Mouse (Mus musculus) gastrocnemius, adult 2 months (tissue): Measurements from ENCODE around the gene Vmn1r129. TPM values are rescaled to one million over a fixed set of nuclear protein-coding genes. Genes with fewer than 3 reads are reported as not detected.
"Not testable (repeated sequence)": the region's sequence is repeated elsewhere in the genome, so short reads cannot be mapped to it uniquely, and the experiment has no call there.

ENCODE experiments used
- DNase-seq: peaks from one replicate; pipeline ENCODE4 v3.0.0; 2022
- H3K27ac ChIP-seq: fragments of 200-600 bp; 2 replicates; pipeline ENCODE4 v1.8.1; 2022; ENCODE audit warnings: mild to moderate bottlenecking
- H3K4me3 ChIP-seq: fragments of 200-600 bp; 2 replicates; pipeline ENCODE4 v1.8.1; 2022; ENCODE audit warnings: mild to moderate bottlenecking, moderate library complexity
- intact Hi-C: fragments of 180-260 bp; cut with DNase I; formaldehyde crosslinking; loops from one replicate; pipeline ENCODE4 v1.15.1; 2025
- long read RNA-seq, 2 experiments: library from polyadenylated mRNA; stranded (forward); transcript quantifications; one replicate each; pipeline ENCODE4 v2.0.0; 2021
- total RNA-seq, 2 experiments: library from RNA; stranded (reverse); gene quantifications; 2 replicates each; pipeline ENCODE4 v1.2.3; 2021

The Vmn1r129 gene
- total RNA-seq: not detected
- long read RNA-seq, experiment 1: 0 reads
- long read RNA-seq, experiment 2: 0 reads

- intact Hi-C loops, H3K27ac ChIP-seq, DNase-seq, H3K4me3 ChIP-seq: not testable (repeated sequence)
Measured at GRCm38 (mm10) chr7:21361191-21361590, at the start of gene Vmn1r129. Gene Vmn1r129, minus strand, starts transcription at chr7:21361291.

- intact Hi-C loops, H3K27ac ChIP-seq, DNase-seq, H3K4me3 ChIP-seq: not testable (repeated sequence)
Measured at GRCm38 (mm10) chr7:21349073-21349472, 12.0 kb downstream of the Vmn1r129 start, which contains the start of gene Vmn1r128. Gene Vmn1r128, plus strand, starts transcription at chr7:21349373.

DNA sequence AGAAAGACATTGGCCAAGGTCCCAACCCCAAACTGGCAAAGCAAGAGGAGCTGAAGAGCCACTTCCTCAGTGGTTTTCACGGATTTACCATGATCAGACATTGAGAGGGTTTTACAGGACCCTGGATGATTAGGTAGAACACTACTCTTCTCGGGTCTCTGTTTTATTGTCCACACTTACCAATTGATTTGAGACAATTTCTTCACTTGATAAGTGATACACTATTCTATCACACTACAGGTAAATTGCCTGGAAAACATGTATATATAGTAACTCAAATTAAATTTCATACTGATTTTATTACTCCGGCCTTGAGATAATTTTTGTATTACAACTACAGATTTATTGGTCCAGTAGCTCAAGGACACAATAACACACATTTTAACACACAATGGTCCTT is 41.3 kb downstream of the Vmn1r129 start, which contains the start of gene Vmn1r127:
Gene Vmn1r127, minus strand, starts transcription at position 101 of the 400 bp plus-strand sequence.
- intact Hi-C loops, H3K4me3 ChIP-seq, H3K27ac ChIP-seq, DNase-seq: not testable (repeated sequence)

Other genes starting within 250 kb of the Vmn1r129 start
- not detected for gene Vmn1r122, start 227.2 kb downstream of the Vmn1r129 start, total RNA-seq
- not detected for gene Vmn1r123, start 199.1 kb downstream of the Vmn1r129 start, total RNA-seq
- gene Gm5157, start 170.9 kb downstream of the Vmn1r129 start, total RNA-seq: not detected
- not detected for gene Vmn1r124, start 100.7 kb downstream of the Vmn1r129 start, total RNA-seq
- gene Vmn1r125, start 89.1 kb downstream of the Vmn1r129 start, total RNA-seq: not detected
- not detected for gene Vmn1r126, start 59.8 kb downstream of the Vmn1r129 start, total RNA-seq
- not detected for gene Vmn1r127, start 41.4 kb downstream of the Vmn1r129 start, total RNA-seq
- gene Vmn1r128, start 11.9 kb downstream of the Vmn1r129 start, total RNA-seq: not detected
- gene Gm6882, start 71.5 kb upstream of the Vmn1r129 start, total RNA-seq: not detected
- gene Vmn1r130, start 150.5 kb upstream of the Vmn1r129 start, total RNA-seq: not detected
- gene Vmn1r131, start 184.8 kb upstream of the Vmn1r129 start, total RNA-seq: not detected